Comparison of ENCODE assay signal across 9 mouse cellular contexts in the genomic region with DNA sequence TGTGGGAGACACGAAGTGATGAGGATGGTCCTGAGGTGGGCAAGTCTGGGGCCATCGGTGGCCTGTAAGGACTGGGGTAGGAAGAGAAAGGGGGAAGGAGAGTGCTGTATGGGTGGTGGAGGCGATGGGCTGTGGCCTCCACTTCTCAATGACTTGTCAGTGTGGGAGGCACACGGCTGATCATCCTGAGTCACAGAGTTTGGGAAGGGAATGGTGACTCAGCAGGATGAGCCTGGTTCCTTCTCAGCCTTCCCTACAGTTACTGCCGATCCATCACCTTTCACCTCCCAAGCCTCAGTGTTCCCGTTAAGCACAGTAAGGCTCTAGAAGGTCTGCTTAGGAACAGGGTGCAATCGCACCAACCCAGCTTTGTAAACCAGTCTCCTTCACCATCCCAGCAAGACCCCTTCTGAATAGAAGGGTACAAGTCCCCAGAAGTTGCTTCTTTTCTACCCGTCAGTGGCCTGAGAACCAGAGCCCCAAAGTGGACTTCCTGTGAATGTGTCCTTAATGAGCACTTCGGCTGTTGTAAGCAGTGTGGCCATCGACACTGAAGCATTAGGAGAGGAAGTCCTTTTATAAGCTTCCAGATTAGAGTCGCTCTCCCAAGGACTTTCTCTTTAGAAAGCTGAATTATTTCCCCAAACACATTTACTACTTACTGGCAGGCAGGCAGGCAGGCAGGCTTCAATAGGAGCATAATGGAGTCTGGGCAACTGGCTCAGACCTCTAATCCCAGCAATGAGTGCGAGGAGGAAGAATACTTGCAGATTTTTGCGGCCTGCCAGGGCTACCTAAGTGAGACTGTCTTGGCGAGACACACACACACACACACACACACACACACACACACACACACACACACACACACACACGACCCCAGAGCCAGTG. TPM values are rescaled to one million over a fixed set of nuclear protein-coding genes. Genes with fewer than 3 reads are reported as not detected.
DNase-seq lines count a peak whose midpoint lies in the region; ATAC-seq and TF ChIP-seq lines count a peak whose summit lies in the region.
"Had no signal": no experiment of that assay in that cellular context is flagged by ENCODE, and none has a peak within 500 bp of the region (broad histone marks: within the 10 kb centered on the region; RNA-seq: fewer than 3 reads in every experiment).

No protein-coding gene starts in this region.

- no peak overlapping the region for H3K4me3 ChIP-seq in hindbrain, postnatal 0 days (ENCODE audit: low read length)
- H3K4me3 ChIP-seq in hindbrain, embryonic 14.5 days (replicated peaks; ENCODE audit: low read length): no peak overlapping the region
- H3K4me3 ChIP-seq in limb, embryonic 15.5 days: no peak overlapping the region

- WGBS in hindbrain, postnatal 0 days: 66% methylated on average over 15 of the region's 15 CpGs
- 81% methylated on average over 15 of the region's 15 CpGs for WGBS in hindbrain, embryonic 14.5 days
- 71% methylated on average over 15 of the region's 15 CpGs for WGBS in limb, embryonic 15.5 days

- no peaks in the 10 kb centered on the region for H3K27me3 ChIP-seq in hindbrain, postnatal 0 days (ENCODE audit: insufficient read depth, low read length)
- no peaks in the 10 kb centered on the region for H3K27me3 ChIP-seq in hindbrain, embryonic 14.5 days (ENCODE audit: control insufficient read depth, insufficient read depth, low read length)
- H3K27me3 ChIP-seq in limb, embryonic 15.5 days: no peaks in the 10 kb centered on the region

- peak overlapping the region; percentile 48; the same call in 1 of the 2 replicates for H3K27ac ChIP-seq in hindbrain, postnatal 0 days
- no peak overlapping the region; the same call in 1 of the 2 replicates for H3K27ac ChIP-seq in hindbrain, embryonic 14.5 days
- 0 out of 2 replicates have a peak overlapping the region, but pooled peaks have one; percentile 38 for H3K27ac ChIP-seq in limb, embryonic 15.5 days

- no peaks in the 10 kb centered on the region for H3K9me3 ChIP-seq in hindbrain, postnatal 0 days (ENCODE audit: low read length)
- no peaks in the 10 kb centered on the region for H3K9me3 ChIP-seq in hindbrain, embryonic 14.5 days (ENCODE audit: control insufficient read depth, low read length)
- H3K9me3 ChIP-seq in limb, embryonic 15.5 days: no peaks in the 10 kb centered on the region
- H3K9me3 ChIP-seq: G1E had no signal

- no peak for DNase-seq in hindbrain, postnatal 0 days (ENCODE audit: low spot score)
- no peak for DNase-seq in hindbrain, embryonic 14.5 days (ENCODE audit: low spot score)
- DNase-seq in 3134 (ENCODE audit: extremely low read depth, insufficient read length, low spot score): peak; percentile 55
- DNase-seq in adrenal gland, adult 2 months: peak; percentile 80
- no peak for DNase-seq in urinary bladder, postnatal 10 days (ENCODE audit: low spot score)
- DNase-seq in thymus, postnatal 0 days (ENCODE audit: low spot score): no peak

- no peak overlapping the region for H3K9ac ChIP-seq in hindbrain, postnatal 0 days (replicated peaks; ENCODE audit: low read length)
- no peak overlapping the region for H3K9ac ChIP-seq in hindbrain, embryonic 14.5 days
- H3K9ac ChIP-seq in limb, embryonic 15.5 days: no peak overlapping the region

- no peak for TF ChIP-seq CTCF in hindbrain, postnatal 0 days (IDR thresholded peaks at IDR 0.05; ENCODE audit: low read depth)

- peaks cover 31% of the 10 kb centered on the region for H3K36me3 ChIP-seq in hindbrain, postnatal 0 days (ENCODE audit: insufficient read depth, low read length)
- H3K36me3 ChIP-seq in hindbrain, embryonic 14.5 days (replicated peaks; ENCODE audit: control insufficient read depth, insufficient read depth): peaks cover 65% of the 10 kb centered on the region
- peaks cover 77% of the 10 kb centered on the region for H3K36me3 ChIP-seq in limb, embryonic 15.5 days

- ATAC-seq in hindbrain, postnatal 0 days: peak; percentile 77
- ATAC-seq in hindbrain, embryonic 14.5 days (ENCODE audit: low FRiP score): no peak
- no peak for ATAC-seq in limb, embryonic 15.5 days (ENCODE audit: insufficient number of reproducible peaks, low FRiP score, low TSS enrichment, low read depth)
- no peak for ATAC-seq in inflammation-experienced regulatory T-cells, adult 6 months

- no peaks in the 10 kb centered on the region for H3K4me1 ChIP-seq in hindbrain, postnatal 0 days (ENCODE audit: insufficient read depth, low read length)
- H3K4me1 ChIP-seq in hindbrain, embryonic 14.5 days (replicated peaks; ENCODE audit: control insufficient read depth, insufficient read depth, low read length): no peaks in the 10 kb centered on the region
- H3K4me1 ChIP-seq in limb, embryonic 15.5 days: no peaks in the 10 kb centered on the region

- H3K4me2 ChIP-seq in hindbrain, postnatal 0 days (ENCODE audit: low read depth, low read length): no peak overlapping the region
- H3K4me2 ChIP-seq in hindbrain, embryonic 14.5 days (replicated peaks): no peak overlapping the region
- H3K4me2 ChIP-seq in limb, embryonic 15.5 days: no peak overlapping the region

RNA-seq across cellular contexts. Expression of gene Rft1, which starts 17.2 kb away (rescaled TPM):
- 11.4 and 18.2 TPM in 2 replicates for total RNA-seq in hindbrain, postnatal 0 days (2014; rRNA removed)
- polyA plus RNA-seq in hindbrain, postnatal 0 days (2015; fragmentation: Nextera tagmentation; extraction: Ambion mirVana): 10.0 and 10.1 TPM in 2 replicates
- polyA plus RNA-seq in hindbrain, embryonic 14.5 days (2014; fragmentation: Nextera tagmentation; extraction: Ambion mirVana): 8.3 and 9.0 TPM in 2 replicates
- total RNA-seq in adrenal gland, adult 2 months (2021): 10 to 100 TPM; 24.7 to 25.4 TPM
- 16.3 and 17.1 TPM in 2 replicates for polyA plus RNA-seq in adrenal gland, adult 2 months (2012; rRNA removed)
- 16.7 and 18.0 TPM in 2 replicates for polyA plus RNA-seq in limb, embryonic 15.5 days (2015; fragmentation: Nextera tagmentation; extraction: Ambion mirVana)
- polyA plus RNA-seq in inflammation-experienced regulatory T-cells, adult 6 months (2017; shearing (Covaris generic)): 10 to 100 TPM; 10.9 to 17.1 (median 15.5) TPM
- polyA plus RNA-seq in thymus, postnatal 0 days (2015; fragmentation: Nextera tagmentation; extraction: Ambion mirVana): 10.5 and 12.0 TPM in 2 replicates

RNA-seq across cellular contexts. Expression of gene Sfmbt1, which starts 43.3 kb away (rescaled TPM):
- total RNA-seq in hindbrain, postnatal 0 days (2014; rRNA removed): 5.8 and 9.7 TPM in 2 replicates
- 13.3 and 13.4 TPM in 2 replicates for polyA plus RNA-seq in hindbrain, postnatal 0 days (2015; fragmentation: Nextera tagmentation; extraction: Ambion mirVana)
- 19.8 and 20.0 TPM in 2 replicates for polyA plus RNA-seq in hindbrain, embryonic 14.5 days (2014; fragmentation: Nextera tagmentation; extraction: Ambion mirVana)
- 10 to 100 TPM; 20.9 to 27.0 TPM for total RNA-seq in adrenal gland, adult 2 months (2021)
- polyA plus RNA-seq in adrenal gland, adult 2 months (2012; rRNA removed): 0.66 and 0.81 TPM in 2 replicates
- 11.3 and 14.1 TPM in 2 replicates for polyA plus RNA-seq in limb, embryonic 15.5 days (2015; fragmentation: Nextera tagmentation; extraction: Ambion mirVana)
- polyA plus RNA-seq in inflammation-experienced regulatory T-cells, adult 6 months (2017; shearing (Covaris generic)): 1 to 10 TPM; 7.1 to 9.9 (median 9.4) TPM
- polyA plus RNA-seq in thymus, postnatal 0 days (2015; fragmentation: Nextera tagmentation; extraction: Ambion mirVana): 18.0 and 18.4 TPM in 2 replicates

RNA-seq across cellular contexts. Expression of gene Prkcd, which starts 45.3 kb away (rescaled TPM):
- total RNA-seq in hindbrain, postnatal 0 days (2014; rRNA removed): 26.2 and 26.8 TPM in 2 replicates
- 19.6 and 20.4 TPM in 2 replicates for polyA plus RNA-seq in hindbrain, postnatal 0 days (2015; fragmentation: Nextera tagmentation; extraction: Ambion mirVana)
- 19.4 and 21.1 TPM in 2 replicates for polyA plus RNA-seq in hindbrain, embryonic 14.5 days (2014; fragmentation: Nextera tagmentation; extraction: Ambion mirVana)
- 100 to 1,000 TPM in 1 of 2 experiments, 10 to 100 TPM in 1; 83.4 to 367 TPM for total RNA-seq in adrenal gland, adult 2 months (2021)
- 266 and 407 TPM in 2 replicates for polyA plus RNA-seq in adrenal gland, adult 2 months (2012; rRNA removed)
- polyA plus RNA-seq in limb, embryonic 15.5 days (2015; fragmentation: Nextera tagmentation; extraction: Ambion mirVana): 64.1 and 66.5 TPM in 2 replicates
- 10 to 100 TPM; 23.4 to 30.9 (median 28.3) TPM for polyA plus RNA-seq in inflammation-experienced regulatory T-cells, adult 6 months (2017; shearing (Covaris generic))
- 57.4 and 63.7 TPM in 2 replicates for polyA plus RNA-seq in thymus, postnatal 0 days (2015; fragmentation: Nextera tagmentation; extraction: Ambion mirVana)

Comparison
In these comparisons a context has a peak if more than half of its experiments do, and no peak if none do; other contexts are left out.
1. DNase-seq: peak in 3134 (single experiment) and adrenal gland, adult 2 months (single experiment); none in hindbrain, postnatal 0 days (single experiment), hindbrain, embryonic 14.5 days (single experiment), urinary bladder, postnatal 10 days (single experiment) and thymus, postnatal 0 days (single experiment).